Mouse (Mus musculus) ES-CJ7 (cell line): Measurements from ENCODE around the gene Tspan1.

Experiments
- DNase-seq: peaks from one replicate; pipeline ENCODE4 v3.0.0; 2011; ENCODE audit warnings: low read depth, low spot score

Tspan1 gene

DNA sequence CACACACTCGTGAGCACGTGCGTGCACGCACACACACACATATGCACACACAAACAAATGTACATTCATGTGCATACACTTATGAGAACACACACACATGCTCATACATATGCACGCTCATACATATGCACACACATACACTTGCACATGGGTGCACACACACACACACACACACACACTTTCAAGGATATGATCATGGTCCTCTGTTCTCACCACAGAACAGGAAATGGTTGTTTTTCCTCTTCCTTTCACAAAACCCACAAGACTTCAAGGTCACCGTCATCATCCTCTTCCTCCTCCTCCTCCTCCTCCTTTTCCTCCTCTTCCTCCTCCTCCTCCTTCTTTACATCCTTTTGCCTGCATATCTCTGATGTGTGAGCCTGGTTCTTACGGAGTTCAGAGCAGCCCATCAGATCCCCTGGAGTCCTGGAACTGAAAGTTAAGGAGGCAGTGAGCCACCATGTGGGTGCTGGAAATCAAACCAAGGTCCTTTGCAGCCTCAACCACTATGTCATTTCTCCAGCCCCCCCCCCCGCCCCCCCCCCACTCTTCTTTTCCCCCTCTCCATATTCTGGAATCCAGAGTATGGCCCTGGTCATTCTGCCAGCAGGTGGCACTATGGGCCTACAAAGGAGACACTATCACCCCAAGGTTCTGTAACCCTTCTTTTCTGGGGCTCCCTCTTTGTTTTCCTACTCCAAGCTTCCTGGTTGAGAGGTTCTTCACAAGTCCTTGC is 1.4 kb upstream of the Tspan1 start:
- DNase-seq, result peak; percentile 49

DNA sequence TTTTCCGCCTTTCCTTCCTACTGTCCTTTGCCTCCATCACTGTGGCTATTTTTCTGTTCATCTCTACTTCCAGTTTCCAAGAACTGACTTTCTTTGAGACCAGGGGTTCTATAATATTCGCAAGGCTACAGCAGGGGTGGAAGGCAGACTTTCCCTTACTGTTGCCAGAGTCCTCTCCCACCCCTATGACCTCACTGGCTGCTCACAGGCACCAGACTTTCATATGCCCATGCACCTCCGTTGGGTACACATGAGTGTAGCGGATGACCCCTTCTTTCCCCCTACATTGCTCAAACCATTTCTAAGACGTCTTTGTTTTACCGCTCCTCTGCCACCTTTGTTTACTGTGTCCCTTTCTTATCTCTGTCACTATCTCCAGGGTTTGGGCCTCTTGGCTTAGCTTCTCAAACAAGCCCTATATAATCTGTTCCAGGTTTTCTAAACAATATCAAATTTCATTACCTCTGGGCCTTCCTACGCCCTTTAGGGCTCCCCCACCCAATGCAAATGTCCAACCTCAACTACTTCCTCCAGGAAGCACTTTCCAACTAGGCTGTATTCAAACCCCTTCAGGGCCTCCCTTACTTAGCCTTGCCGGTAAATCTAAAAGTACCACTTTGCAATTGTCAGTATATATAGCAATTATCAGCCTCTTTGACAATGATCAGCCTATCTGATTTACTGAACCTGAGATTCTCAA is 1.5 kb downstream of the Tspan1 start:
- no peak for DNase-seq

DNA sequence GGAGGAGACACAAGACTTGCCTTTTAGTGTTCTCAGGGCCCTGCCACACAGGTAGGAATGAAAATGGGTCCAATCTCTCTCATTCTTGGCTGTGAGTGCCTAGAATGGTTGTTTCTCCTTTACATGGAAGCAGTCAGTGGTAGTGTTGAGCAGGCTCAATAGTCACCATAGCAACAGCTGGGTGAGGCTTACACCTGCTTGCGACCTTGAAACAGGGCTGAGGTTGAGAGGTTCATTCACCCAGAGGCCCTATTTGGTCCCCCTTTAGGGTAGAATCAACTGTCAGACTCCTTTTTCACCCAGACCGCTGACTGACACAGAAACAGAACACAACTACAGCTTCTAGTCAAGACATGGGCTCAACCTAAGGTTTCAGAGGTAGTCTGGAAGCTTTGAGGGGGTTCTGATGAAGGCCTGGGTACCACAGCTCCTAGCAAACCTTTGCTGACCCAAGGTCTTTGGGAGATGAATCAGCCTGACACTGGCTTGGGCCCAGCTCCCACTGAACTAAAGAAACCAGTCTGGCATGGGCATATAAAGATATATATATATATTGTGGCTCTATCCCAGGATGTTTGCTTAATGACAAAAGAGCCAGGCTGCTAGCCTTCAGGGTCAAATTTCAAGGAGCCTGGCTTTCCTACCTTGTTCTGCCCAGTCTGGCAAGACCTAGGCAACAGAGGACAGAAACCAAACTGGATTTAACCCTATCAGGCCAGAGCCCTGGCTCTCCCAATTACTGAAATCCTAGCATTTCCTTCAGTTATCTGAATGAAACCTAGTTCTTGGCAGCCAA is 2.4 kb downstream of the Tspan1 start:
- DNase-seq, result no peak

DNA sequence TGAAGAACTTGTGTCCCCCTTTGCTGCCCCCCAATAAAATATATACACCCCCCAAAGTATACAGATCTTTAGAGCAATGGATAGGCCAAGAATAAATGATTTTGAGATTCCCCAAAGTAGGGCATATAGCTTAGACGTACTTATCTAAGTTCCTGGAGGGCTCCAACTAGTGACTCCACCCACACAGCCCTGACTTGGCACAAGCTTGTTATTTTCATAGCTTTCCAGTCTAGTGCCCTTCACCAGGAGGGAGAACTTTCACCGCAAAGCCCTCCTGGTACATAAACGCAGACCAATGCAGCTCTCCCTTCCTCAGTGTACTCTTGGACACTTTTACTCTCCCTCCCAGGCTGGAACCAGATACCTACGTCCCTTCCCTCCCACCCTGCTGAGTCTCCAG is 5.3 kb downstream of the Tspan1 start:
- DNase-seq, result no peak

DNA sequence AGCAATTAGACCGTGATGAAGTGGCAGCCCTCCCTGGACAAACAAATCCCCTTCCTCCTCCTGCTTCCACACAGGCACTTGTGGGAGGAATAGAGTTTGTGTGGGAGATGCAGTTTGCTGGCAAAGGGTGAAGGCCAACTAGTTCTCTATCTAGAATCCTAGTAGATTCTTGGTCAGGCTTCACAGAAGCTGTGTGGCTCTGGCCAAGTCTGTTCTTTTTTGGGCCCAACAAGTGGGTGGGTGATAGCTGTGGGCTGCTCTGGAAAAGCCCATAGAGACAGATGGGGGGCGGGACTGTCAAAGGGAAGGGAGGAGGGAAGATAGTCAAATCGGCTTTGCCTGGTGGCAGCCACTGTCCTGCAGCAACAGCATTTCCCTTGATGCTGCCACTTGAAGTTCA is 6.6 kb downstream of the Tspan1 start:
- no peak for DNase-seq

DNA sequence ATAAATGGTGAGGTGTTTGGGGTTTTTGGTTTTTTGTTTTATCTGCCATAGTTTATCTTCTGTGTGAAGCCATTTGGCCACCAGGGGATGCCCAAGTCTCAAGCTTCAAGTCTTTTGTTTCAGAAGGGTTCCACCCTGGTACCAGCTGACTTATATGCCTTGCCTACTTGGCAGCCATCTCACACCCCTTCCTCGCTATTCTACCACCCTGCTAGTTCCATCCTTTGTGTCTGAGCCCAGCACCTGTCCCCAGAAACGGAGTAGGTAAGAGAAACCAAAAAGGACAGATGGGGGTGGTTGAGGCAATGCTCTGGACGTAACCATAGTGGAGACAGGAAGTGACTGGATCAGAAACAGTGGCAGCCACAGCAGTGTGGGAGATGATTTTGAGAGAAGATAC is 7.5 kb downstream of the Tspan1 start:
- peak; percentile 56 for DNase-seq

DNA sequence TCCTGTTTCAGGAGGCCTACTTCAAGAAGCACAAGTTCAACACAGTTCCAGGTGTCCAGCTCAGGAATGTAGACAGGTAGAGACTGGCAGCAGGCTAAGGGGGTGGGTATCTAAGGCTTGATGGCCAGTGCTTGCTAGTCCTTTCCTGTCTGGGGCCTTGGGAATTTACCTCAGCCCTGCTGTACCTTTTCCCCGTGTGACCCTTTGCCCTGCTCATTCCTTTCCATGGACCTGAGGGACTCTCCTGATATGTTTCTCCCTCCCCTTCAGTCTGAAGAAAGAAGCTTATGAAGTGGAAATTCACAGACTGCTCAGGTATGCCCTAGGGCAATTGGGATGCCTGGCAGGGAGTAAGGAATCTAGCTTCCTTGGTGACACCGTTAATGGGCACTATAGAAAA is 9.5 kb downstream of the Tspan1 start:
- no peak for DNase-seq

DNA sequence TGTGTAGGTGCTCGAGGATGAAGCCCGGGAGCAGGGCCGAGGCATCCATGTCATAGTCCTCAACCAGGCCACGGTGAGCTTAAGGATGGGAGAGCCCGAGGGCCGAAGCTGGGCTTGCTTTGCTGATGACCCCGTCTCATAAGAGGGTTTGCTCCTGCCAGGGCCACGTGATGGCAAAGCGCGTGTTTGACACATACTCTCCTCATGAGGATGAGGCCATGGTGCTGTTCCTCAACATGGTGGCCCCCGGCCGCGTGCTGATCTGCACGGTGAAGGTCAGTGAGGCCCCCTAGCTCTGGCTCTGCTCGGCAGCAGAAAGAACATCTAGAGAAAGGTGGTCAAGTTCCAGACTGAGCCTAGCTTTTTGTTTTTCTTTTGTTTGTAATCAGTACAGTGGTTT is 14.7 kb downstream of the Tspan1 start:
- no peak for DNase-seq

DNA sequence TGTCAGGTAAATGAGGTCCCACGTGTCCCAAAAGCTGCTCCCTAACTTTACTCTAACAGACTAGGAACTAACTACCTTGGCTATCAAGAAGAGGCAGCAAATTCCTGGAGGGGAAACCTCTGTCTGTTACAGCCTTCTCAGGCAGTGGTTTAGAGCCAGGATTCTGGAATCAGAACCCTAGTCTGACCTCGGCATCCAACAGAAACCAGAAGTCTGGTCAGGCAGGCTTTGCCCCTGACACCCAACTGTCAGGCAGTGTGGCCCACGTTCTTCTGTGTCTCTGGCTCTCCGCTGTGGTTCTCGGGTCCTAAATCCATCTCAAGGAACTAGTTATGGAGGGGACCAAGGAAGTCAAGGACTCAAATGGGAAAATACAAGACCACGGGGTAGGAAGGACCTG is 16.2 kb downstream of the Tspan1 start, which contains the start of gene Lurap1:
Gene Lurap1, minus strand, starts transcription at position 101 of the 400 bp plus-strand sequence.
- no peak for DNase-seq

DNA sequence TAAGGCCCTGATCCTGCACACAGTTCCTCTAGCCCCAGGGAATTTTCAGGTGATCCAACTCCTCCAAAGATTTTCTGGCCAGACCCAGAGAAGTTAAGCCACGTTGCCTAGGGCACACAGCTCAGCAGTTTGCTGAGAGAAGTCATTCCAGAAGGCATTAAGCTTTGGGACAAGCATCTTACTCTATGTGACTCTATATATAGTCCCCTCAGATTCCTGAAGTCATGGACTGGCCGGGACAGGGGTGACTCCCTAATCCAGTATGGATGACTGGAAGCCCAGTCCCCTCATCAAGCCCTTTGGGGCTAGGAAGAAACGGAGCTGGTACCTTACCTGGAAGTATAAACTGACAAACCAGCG is 16.6 kb downstream of the Tspan1 start:
- no peak for DNase-seq

DNA sequence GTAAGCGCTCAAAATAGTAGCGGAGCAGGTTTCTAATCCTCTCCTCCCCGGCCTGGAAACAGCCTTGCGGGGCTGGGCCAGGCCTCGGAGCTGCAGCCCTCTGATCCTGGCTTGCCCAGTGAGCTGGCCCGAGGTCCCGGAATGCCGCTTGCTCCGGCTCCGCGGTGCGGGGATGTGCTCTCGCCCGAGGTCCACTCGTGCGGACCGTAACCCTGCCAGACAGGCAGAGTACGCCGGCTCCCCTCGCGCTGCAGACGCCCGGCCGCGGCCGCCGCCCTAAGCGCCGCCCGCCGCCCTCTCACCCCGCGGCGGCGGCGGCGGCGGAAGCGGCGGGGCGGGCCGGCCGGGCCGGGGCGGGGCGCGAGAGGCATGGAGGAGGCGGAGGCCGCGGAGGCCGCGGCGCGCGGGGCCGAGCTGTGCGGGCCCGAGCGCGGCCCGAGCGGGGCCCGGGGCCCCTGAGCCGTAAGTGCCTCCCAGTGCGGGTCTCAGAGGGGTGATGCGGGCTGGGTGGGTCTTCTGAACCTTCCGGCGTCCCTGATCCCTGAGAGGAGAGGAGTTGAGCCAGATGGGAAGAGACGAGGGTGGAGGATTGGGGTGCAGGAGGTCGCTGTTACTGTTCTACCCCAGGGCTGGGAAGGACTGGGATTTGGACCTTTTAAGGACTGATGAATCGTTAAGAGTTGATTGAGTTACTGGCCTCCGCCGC is 17.1 kb downstream of the Tspan1 start:
- DNase-seq, result no peak

DNA sequence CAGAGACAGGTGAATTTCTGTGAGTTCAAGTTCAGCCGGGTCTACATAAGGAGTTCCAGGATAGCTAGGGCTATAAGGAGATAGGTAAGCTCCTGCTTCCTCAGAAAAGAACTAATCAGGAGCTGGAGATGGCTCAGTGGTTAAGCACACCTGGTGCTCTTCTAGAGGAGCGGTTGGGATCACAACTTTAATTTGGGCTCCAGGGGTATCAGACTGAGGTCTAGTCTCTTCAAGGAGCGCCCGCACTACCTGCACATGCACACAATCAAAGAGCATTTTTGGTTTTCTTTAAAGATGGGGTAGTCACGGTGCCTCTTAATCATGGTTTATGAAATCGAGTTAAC is 17.6 kb downstream of the Tspan1 start:
- no peak for DNase-seq

DNA sequence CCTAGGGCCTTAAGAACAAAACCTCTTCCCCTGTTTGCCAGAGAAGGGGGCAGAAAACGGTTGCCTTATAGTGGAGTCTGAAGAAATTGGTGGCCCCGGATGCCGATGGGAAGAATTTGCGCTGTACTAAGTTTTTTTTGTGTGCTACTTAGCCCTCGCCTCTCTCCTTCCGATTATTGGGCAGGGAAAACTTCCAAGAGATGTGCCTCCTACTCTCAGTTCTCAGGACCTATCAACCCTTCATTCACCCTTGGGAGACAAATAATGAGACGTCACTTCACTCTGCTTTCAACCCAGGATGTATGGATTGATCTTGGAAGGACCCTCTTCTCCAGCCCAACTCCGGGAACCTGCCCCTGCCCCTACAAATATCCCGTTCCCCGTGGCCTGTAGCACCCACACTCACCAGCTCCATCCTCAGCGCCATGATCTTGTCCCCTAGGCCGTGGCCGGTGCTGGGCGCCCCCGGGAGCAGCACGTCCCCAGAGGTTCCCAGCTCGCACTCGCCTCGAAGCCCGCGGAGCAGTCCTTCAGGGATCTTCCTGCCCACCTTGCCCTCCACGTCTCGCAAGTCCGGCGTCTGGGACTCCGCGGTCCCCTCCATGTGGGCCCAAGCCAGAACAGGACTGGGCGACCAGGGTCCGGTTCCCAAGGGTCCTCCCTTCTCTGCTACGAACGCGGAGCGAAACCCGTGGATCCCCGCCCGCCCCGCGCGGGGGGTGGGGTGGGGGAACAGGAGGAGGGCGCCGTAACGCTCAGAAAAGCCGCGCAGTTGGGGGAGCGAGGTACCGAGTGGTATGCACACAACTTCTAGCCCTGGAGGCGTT is 23.3 kb downstream of the Tspan1 start:
- peak; percentile 43 for DNase-seq

DNA sequence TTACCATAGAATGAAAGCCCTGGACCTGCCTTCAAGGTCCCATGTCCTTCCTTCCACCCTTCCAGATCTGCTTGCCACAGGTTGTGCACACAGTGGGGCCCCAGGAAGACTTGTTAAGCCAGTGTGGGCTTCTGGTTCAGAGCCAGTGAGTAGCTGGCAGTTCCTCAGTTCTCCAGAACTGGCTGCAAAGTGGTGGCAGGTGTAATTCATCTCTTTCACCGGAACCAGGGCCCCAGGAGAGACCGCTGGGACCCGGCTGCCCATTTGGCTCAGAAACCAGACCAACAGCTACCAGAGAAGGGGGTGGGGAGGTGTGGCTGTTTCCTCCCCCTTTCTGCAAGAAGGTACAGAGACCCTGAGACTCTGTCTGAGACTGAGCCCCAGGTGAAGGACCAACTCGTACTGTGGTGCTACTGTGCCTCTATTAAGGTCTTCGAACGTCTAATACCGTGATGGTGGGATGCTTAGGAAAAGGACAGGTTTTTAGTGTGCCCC is 24.0 kb downstream of the Tspan1 start:
- no peak for DNase-seq

DNA sequence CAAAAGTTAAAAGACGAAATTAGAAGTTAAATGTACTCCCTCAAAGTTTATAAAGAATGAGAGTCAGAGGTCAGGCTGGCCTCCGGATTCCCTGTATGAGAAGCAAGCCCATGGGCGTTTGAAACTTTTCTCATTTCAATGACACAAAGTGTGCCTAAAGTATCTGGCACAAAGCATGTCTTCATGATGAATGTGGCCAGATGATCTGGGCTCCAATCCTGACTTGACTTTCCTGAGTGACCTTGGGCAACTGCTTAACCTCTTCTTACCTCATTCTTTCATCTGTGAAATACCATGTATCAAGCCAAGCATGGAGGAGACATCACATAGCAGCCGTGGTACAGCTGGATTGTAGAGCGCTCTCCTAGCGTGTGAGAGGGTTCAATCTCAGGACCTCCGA is 25.1 kb downstream of the Tspan1 start:
- no peak for DNase-seq

DNA sequence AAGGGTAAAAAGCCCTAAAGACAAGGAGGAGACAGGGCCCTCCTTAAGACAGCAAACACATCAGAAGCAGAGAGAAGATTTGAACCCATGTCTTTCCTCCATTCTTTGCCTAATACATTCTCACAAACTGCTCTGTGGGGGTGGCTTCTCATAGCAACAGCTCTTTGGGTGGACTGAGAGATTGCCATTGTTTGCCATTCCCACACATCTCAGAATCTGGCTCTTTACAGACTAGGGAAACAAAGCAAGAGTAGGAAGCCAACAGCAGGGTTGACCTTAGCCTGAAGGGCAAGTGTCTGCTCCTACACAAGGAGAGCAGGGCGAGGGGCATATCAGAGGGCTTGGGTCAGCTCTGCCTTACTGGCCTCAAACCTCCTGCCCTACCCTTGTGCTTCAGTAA is 25.7 kb downstream of the Tspan1 start:
- DNase-seq, result peak; percentile 46

DNA sequence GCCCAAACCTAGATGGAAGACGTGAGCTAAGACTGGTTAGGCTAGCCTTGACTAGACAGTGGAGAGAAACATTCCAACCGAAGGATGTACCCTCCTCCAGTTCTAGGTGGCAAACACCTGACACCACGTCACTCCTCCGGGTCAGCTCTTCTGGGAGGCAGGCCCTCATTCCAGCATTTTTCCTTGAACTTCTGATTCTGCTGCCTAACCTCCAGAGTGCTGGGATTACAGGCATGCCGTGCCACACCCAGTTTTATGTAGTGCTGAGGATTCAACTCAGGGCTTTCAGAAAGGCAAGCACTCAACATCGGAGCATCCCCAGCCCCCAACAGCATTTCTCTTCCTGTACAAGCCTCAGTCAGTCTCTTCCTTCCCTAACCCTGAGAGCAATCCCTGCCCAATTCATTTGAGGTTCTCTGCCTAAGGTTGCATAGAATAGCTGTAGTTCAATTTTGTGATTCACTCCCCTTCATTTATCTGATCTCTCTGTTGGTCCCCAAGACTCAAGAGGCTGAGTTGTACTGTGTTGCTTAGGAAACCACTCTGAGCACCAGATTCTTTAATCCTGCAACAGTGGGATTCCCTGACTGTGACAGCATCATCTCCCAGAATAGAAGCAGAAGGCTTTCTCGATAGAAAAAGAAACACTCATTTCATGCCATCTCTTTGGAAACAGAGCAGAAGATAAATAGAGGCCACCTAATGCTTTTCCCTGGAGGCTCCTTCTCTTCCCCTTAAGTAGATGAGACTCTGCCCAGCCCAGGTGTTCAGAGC is 26.4 kb downstream of the Tspan1 start:
- DNase-seq, result peak; percentile 30

DNA sequence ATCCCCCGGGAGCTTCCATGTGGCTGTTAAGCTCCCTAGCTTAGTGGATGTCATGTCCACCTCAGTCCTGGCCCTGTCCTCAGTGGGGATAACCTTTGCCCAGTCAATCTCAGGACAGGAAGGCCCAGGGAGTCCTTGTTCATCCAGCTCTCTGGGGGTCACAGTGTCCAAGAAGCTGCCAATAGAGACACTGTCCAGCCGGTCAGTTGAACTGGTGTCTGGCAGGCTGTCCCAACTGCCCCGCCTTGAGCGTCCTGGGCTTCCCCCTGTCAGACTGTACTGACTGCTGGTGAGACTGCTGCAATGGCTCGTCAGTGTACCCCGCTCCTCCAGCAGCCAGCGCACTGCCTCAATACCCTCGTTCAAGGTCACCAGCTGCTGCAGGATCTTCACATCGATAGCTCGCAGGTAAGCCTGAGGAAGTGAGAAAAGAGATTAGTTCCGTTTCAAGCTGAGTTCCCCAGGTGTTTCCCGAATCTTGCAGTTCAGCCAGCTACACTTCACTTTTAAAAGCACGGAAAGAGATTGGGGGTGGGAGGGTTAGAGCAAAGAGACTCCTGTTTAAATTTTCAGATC is 29.9 kb downstream of the Tspan1 start:
- DNase-seq, result peak; percentile 21

DNA sequence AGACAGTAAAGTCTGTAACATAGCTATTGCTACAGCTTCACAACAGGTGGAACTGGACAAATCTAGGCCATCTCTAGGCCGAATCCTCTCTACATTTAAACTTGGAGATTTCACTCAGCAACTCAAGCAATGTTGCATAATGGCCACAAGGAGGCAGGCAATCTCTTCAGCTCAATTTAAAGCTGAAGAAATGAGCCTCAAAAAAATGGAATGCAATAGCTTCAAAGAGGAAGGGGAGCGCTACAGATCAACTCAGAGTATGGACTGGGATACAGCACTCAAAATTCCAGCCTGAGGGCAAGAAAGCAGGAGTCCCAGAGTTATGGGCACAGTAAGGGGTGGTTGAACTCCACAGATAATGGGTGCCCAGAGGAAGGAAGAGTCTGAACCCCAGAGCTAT is 32.4 kb downstream of the Tspan1 start:
- peak; percentile 42 for DNase-seq

DNA sequence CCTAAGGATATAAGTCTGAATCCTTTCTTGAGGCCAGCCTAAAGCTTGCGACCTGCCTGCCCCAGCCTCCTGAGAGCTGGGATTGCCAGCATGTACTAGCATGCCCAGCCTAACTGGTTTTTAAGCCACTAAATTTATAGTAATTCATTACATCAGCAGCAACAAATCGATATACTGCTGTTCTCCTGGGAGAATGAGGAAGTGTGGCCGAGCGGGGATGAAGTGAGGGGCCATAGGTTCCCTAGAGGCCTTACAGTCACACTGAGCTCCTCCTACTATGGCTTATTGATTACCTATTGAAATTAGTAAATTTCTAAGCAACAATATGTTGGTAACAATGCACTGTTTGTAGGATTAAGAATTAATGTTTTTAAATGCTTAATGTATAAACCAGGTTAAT is 34.3 kb downstream of the Tspan1 start:
- DNase-seq, result no peak
